Mouse (Mus musculus): ENCODE measurements around the gene Atrip.

Gene Atrip

GRCm38 (mm10) chr9:109097291-109097690 is 23.4 kb upstream of the Atrip start:
- no peak for DNase-seq

GRCm38 (mm10) chr9:109096856-109097255 is 22.9 kb upstream of the Atrip start:
- DNase-seq, result peak in 1 of 2 experiments; percentile 59

GRCm38 (mm10) chr9:109096251-109096661 is 22.3 kb upstream of the Atrip start:
- DNase-seq, result no peak

- peak; percentile 69 to 85 for DNase-seq
Measured at GRCm38 (mm10) chr9:109095137-109095982, 21.4 kb upstream of the Atrip start, which contains the start of gene Plxnb1. TSS of gene Plxnb1 (plus strand) at chr9:109095389.

DNA sequence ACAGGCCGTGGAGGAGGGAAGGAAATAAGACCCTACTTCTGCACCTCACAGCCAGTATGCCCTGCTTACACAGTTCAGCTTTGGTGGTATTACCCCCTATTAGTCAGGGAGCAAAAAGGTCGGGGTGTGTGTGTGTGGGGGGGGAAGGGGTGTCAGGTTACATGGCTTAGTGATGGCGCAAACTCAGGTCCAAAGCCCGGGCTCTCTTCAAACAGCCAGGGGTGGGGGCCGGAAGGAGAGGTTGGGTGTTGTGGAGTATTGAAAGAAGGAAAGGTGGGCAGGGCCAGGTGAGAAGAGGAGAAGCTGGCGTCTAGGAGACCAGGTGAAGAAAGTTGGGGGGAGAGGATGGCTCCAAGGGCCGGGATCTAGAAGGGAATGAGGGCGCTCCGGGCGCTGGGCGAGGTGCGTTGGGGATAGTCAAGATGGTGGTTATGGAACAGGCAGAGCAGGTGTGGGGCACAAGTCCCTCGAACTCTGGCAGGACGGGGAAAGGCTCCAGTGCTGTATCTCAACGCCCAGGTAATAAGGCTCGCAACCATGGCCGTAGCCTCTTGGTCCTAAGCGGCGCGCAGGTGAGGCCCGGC is 20.7 kb upstream of the Atrip start:
- peak in 1 of 2 experiments; percentile 80 for DNase-seq

GRCm38 (mm10) chr9:109093786-109094552 is 20.0 kb upstream of the Atrip start:
- DNase-seq, result peak; percentile 62 to 83

DNA sequence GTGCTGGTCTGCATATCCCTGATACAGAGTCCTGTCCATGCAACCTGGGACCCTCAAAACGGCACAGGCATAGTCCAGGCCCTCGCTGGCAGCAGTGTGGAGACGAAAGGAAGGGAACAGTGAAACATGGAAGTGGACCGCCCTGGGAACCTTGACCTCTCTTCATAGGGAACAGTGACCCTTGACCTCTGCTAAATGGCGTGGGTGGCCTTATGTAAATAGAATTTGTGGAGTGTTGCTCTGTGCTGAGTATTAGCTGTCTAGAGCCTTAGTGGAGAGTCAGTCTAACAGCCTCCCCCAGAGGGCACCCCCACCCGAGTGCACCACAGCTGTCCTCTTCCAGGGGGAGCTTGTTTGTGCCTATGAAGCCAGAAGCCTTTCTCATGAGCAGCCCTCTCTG is 18.9 kb upstream of the Atrip start:
- peak in 1 of 2 experiments; percentile 65 for DNase-seq

DNA sequence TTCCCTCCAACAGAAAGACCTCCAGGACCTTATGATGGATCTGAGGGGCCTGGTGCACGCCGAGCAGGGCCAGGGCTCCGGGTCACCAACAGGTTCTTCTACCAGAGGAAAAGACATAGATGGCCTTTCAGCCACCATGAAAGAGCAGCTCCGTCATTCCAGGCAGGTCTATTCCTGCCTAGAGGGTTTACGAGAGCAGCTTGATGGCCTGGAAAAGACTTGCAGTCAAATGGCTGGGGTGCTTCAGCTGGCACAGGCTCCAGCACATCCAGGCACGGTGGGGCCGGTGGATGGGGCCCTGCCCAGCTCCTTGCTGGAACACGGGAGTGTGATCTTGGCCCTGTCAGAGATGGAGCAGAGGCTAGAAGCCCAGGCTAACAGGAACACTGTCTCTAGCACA is 17.9 kb upstream of the Atrip start:
- no peak for DNase-seq

GRCm38 (mm10) chr9:109090446-109090845 is 16.5 kb upstream of the Atrip start:
- no peak for DNase-seq

DNA sequence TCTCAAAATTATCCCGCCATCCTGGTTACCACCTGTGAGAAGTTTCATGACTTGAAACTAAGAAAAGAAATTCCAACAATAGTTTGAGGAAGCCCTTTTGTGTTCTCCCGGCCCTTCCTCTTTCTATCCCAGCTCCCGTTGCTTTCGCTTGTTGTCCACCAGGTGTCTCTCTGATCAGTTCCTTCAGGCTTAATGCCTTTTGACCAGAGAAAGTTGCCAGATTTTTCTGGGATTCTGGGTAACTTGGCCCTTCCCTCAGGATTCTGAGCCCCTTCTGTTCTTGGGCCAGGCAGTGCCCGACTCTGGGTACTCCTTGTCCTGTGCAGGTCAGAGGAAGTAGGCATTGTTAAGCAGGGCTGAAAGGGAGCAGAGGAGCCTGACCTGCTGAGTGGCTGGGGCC is 14.1 kb upstream of the Atrip start:
- no peak for DNase-seq

DNA sequence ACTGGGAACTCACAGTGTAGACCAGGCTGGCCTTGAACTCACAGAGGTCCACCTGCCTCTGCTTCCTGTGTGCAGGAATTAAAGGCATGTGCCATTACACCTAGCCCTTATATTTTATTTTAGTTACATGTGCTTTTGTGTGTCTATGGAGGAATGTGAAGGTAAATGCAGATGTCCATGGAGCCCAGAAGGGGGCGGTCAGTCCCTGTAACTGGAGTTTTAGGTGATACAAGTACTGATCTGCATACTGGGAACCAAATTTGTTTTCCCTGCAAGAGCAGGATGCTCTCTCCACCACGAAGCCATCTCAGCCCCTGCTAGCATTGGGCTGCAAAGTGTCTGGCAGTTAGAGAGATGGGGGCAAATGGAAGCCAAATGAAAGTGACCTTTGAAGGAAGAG is 11.0 kb upstream of the Atrip start:
- no peak for DNase-seq

GRCm38 (mm10) chr9:109082124-109082800 is 8.3 kb upstream of the Atrip start, which contains the start of the genes Ccdc51 and Tma7:
TSS of gene Ccdc51 (plus strand) at chr9:109082493.
TSS of gene Tma7 (minus strand) at chr9:109082587.
- peak; percentile 87 to 95 for DNase-seq

DNA sequence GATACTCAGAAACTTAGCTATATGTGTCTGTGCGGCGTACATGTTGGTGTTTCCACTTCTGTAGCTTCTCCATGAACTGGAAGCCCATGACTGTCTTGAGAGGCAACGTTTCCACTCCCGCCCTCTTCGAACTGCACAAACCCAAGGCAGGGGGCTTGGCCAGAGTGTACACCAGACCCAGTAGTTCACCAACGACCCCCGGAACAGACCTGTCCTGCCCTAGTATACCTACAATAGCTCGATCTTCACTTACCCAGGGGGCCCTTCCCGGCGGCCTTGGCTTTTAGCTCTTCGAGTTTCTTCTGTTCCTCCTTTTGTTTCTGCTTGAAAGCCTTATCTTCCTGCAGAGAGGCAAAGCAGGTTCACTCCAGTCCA is 7.8 kb upstream of the Atrip start:
- no peak for DNase-seq

GRCm38 (mm10) chr9:109080516-109080915 is 6.6 kb upstream of the Atrip start:
- no peak for DNase-seq

GRCm38 (mm10) chr9:109068095-109068735 is 5.7 kb downstream of the Atrip start:
- peak in 1 of 2 experiments; percentile 53 for DNase-seq

DNA sequence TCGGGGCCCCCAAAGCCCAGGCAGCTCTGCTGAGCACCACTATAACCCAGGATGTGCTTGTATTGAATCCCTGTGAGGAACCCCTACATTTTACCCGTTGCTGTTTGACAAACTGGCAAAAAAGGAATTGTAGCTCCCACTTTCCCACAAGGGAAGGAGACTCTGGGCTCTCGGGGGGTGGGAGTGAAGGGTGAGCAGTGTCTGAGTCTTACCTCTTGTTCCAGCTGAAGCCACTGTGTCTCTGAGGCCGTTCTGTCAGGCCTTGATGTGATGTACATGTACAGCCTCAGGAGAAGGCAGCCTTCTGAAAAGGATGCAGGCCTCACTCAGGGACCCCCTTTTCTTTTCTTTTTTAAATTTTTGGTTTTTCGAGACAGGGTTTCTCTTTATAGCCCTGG is 13.0 kb downstream of the Atrip start:
- DNase-seq, result no peak

GRCm38 (mm10) chr9:109060184-109060897 is 13.6 kb downstream of the Atrip start:
- peak; percentile 22 to 42 for DNase-seq

- peak; percentile 94 to 96 for DNase-seq
Measured at GRCm38 (mm10) chr9:109059136-109059903, 14.6 kb downstream of the Atrip start, which contains the start of gene Trex1. TSS of gene Trex1 (minus strand) at chr9:109059734.

DNA sequence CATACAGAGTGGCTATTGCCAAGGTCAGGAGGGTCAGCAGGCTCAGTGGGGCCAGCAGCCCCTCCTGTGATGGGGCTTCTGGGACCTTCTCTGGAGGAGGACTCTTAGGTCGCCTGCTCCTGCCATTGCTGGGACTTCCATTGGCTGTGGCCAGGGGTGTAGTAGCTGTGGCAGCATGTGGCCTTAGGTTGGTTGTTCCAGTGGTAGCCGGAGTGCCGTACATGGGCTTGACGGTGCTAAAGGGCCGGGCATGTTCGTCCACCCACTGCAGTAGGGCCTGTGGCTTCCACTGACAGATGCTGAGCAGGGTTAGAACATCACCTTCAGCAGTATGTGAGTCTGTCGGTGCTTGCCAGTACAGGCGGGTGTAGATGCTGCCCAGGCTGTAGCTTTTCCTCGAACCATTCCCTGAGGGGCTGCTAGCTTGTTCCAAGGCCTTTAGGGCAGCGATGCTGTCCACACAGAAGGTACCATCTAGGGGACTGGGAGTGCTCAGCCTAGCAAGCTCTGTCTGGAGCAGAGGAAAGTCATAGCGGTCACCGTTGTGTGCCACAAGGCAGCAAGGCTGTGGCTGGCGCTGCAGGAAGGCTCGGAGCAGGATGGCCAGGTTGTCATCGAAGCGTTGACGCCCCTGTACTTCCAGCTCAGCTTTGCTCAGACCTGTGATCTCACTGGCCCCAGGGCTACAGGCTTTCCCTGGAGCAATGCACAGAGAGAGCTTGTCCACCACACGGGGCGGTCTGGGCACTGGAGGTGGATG is 15.7 kb downstream of the Atrip start:
- DNase-seq, result no peak

DNA sequence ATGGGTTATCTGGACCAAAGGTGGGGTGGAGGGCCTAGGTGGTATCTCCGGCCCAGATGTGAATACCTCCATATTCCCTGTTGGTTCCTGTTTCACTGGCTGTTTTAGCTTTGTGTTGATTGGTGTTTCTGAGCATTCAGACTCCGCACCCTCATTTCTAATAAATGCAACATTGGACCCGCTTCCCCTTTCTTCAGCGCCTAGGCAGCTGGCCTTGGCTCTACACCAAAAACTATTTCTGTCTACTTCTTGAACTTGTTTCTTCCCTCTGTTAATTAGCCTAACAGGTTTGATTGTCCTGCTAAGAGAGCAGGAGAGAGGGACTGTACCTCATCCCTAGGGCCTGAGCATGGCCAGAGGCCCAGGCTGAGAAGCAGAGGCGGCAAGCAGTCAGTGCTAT is 16.4 kb downstream of the Atrip start:
- DNase-seq, result no peak
